Comparison of ENCODE assay signal across 9 mouse cellular contexts in the genomic region with DNA sequence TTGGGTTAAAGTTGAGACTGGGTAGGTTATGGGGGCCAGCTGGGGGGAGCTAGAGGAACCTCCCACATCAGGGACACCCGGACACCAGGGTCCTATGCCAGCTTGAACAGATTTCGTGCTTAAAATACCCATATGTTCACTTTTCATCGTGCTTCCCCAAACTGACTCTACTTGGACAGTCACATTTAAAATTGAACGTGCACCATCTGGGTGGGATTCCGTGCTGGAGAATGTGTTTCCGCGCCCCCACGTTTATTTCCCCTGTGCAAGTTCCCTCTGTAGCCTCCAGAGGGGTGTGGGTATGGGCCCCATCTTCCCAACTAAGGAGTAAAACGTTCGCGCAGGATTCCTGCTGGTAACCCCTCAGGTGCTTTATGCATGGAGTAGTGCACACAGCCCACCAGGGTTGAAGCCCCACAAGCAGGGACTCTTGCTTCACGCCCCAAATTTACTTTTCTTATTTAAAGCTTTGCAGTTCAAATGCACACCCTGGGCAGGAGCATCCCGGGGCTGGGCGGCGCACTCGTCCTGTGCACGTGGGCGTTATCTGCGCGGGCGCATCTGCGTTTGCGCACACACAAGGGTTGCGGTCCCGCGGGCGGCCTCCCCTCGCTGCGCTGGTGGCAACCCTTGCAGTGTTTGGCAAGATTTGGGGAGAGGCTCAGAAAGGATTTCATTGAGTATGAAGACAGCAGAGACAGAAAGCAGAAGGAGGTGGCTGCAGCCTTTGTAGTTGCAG. TPM values are rescaled to one million over a fixed set of nuclear protein-coding genes. Genes with fewer than 3 reads are reported as not detected.
DNase-seq lines count a peak whose midpoint lies in the region; ATAC-seq and TF ChIP-seq lines count a peak whose summit lies in the region.
"Had no signal": no experiment of that assay in that cellular context is flagged by ENCODE, and none has a peak within 500 bp of the region (broad histone marks: within the 10 kb centered on the region; RNA-seq: fewer than 3 reads in every experiment).

No protein-coding gene starts in this region.

- WGBS in liver, embryonic 11.5 days, result 7% methylated on average over 29 of the region's 29 CpGs
- WGBS in liver, embryonic 12.5 days (ENCODE audit: insufficient replicate concordance), result 2% methylated on average over 29 of the region's 29 CpGs
- 2% methylated on average over 29 of the region's 29 CpGs for WGBS in forebrain, embryonic 14.5 days
- WGBS in cerebellum, adult 2 months, result under 1% methylated on average over 29 of the region's 29 CpGs

- no peaks in the 10 kb centered on the region for H3K9me3 ChIP-seq in liver, embryonic 11.5 days (ENCODE audit: control insufficient read depth, low read length)
- no peaks in the 10 kb centered on the region for H3K9me3 ChIP-seq in liver, embryonic 12.5 days (replicated peaks)
- no peaks in the 10 kb centered on the region for H3K9me3 ChIP-seq in forebrain, embryonic 14.5 days (replicated peaks; ENCODE audit: control insufficient read depth, low read length)
- H3K9me3 ChIP-seq: liver, embryonic 13.5 days had no signal

- H3K27ac ChIP-seq in liver, embryonic 11.5 days (ENCODE audit: low read depth, low read length), result no peak overlapping the region
- no peak overlapping the region for H3K27ac ChIP-seq in liver, embryonic 12.5 days
- no peak overlapping the region for H3K27ac ChIP-seq in forebrain, embryonic 14.5 days (ENCODE audit: low read depth, low read length)
- H3K27ac ChIP-seq in cerebellum, adult 2 months (ENCODE audit: insufficient read depth, low read length), result no peak overlapping the region
- H3K27ac ChIP-seq: liver, embryonic 13.5 days had no signal

- H3K36me3 ChIP-seq in liver, embryonic 11.5 days (ENCODE audit: control insufficient read depth, insufficient read depth, low read length), result no peaks in the 10 kb centered on the region
- H3K36me3 ChIP-seq in liver, embryonic 12.5 days, result no peaks in the 10 kb centered on the region
- no peaks in the 10 kb centered on the region for H3K36me3 ChIP-seq in forebrain, embryonic 14.5 days (ENCODE audit: control insufficient read depth, insufficient read depth, low read length)
- H3K36me3 ChIP-seq: liver, embryonic 13.5 days had no signal

- no peak overlapping the region for H3K4me3 ChIP-seq in liver, embryonic 11.5 days (ENCODE audit: low read depth, low read length)
- H3K4me3 ChIP-seq in liver, embryonic 12.5 days, result no peak overlapping the region
- H3K4me3 ChIP-seq in forebrain, embryonic 14.5 days (ENCODE audit: low read depth, low read length), result peak overlapping the region; percentile 15; the same call in 1 of the 2 replicates
- no peak overlapping the region for H3K4me3 ChIP-seq in cerebellum, adult 2 months (replicated peaks; ENCODE audit: insufficient read depth, low read depth, low read length)
- H3K4me3 ChIP-seq: liver, embryonic 13.5 days had no signal

- H3K9ac ChIP-seq in liver, embryonic 11.5 days (ENCODE audit: low read depth, low read length), result no peak overlapping the region
- H3K9ac ChIP-seq in liver, embryonic 12.5 days, result no peak overlapping the region
- H3K9ac ChIP-seq in forebrain, embryonic 14.5 days (ENCODE audit: low read length), result no peak overlapping the region
- H3K9ac ChIP-seq: liver, embryonic 13.5 days had no signal

- TF ChIP-seq POLR2A in cerebellum, adult 2 months (IDR thresholded peaks at IDR 0.05; ENCODE audit: borderline replicate concordance, insufficient read depth, low read length), result no peak

- DNase-seq in liver, embryonic 11.5 days (ENCODE audit: low spot score), result no peak
- DNase-seq in forebrain, embryonic 14.5 days (ENCODE audit: low spot score), result no peak
- peak; percentile 19 to 76 for DNase-seq in layer of hippocampus, postnatal 14 days (ENCODE audit: low spot score in 2 of 2)
- DNase-seq in right cerebral cortex, adult 2 months (ENCODE audit: low spot score in 2 of 2), result peak; percentile 21 to 24
- no peak for DNase-seq in cerebellum, adult 9-11 months
- no peak for DNase-seq in cerebellum, adult 11 months
- DNase-seq in cerebellum, adult 2 months, result no peak
- DNase-seq: liver, embryonic 13.5 days had no signal

- H3K27me3 ChIP-seq in liver, embryonic 11.5 days (replicated peaks; ENCODE audit: control insufficient read depth, insufficient read depth, low read length), result peaks cover 42% of the 10 kb centered on the region
- H3K27me3 ChIP-seq in liver, embryonic 12.5 days (replicated peaks), result peaks cover 48% of the 10 kb centered on the region
- H3K27me3 ChIP-seq in forebrain, embryonic 14.5 days (replicated peaks; ENCODE audit: control insufficient read depth, insufficient read depth, low read length), result peaks cover 31% of the 10 kb centered on the region
- H3K27me3 ChIP-seq in cerebellum, adult 2 months (ENCODE audit: control insufficient read depth, insufficient read depth, low read length), result no peaks in the 10 kb centered on the region; the same call in 1 of the 2 replicates

- peak overlapping the region; percentile 16 for H3K4me2 ChIP-seq in liver, embryonic 11.5 days
- no peak overlapping the region for H3K4me2 ChIP-seq in liver, embryonic 12.5 days
- peak overlapping the region; percentile 39 for H3K4me2 ChIP-seq in forebrain, embryonic 14.5 days (ENCODE audit: low read length)
- H3K4me2 ChIP-seq: liver, embryonic 13.5 days had no signal

- ATAC-seq in liver, embryonic 11.5 days (replicated peaks; ENCODE audit: low FRiP score), result no peak
- no peak for ATAC-seq in liver, embryonic 12.5 days
- no peak for ATAC-seq in forebrain, embryonic 14.5 days

- TF ChIP-seq CTCF in cerebellum, adult 2 months (IDR thresholded peaks at IDR 0.05; ENCODE audit: borderline replicate concordance, insufficient read depth, low read depth, low read length), result no peak

- no peaks in the 10 kb centered on the region for H3K4me1 ChIP-seq in liver, embryonic 11.5 days (replicated peaks; ENCODE audit: control insufficient read depth, insufficient read depth, low read length)
- H3K4me1 ChIP-seq in liver, embryonic 12.5 days, result no peaks in the 10 kb centered on the region
- peaks cover 4% of the 10 kb centered on the region; the same call in 1 of the 2 replicates for H3K4me1 ChIP-seq in forebrain, embryonic 14.5 days (ENCODE audit: control insufficient read depth, insufficient read depth, low read length)
- no peaks in the 10 kb centered on the region for H3K4me1 ChIP-seq in cerebellum, adult 2 months (ENCODE audit: control insufficient read depth, insufficient read depth, low read length)
- H3K4me1 ChIP-seq: liver, embryonic 13.5 days had no signal

RNA-seq across cellular contexts. Expression of a gene that starts 21.6 kb away (rescaled TPM):
- not detected in 2 replicates for polyA plus RNA-seq in liver, embryonic 11.5 days (2014; fragmentation: Nextera tagmentation; extraction: Ambion mirVana)
- polyA plus RNA-seq in liver, embryonic 12.5 days (2016; fragmentation: Nextera tagmentation; extraction: Ambion mirVana), result not detected in 2 replicates
- polyA plus RNA-seq in forebrain, embryonic 14.5 days (2014; fragmentation: Nextera tagmentation; extraction: Ambion mirVana), result not detected in 2 replicates
- not detected for total RNA-seq in layer of hippocampus, postnatal 14 days (2021)
- not detected in 2 replicates for polyA plus RNA-seq in cerebellum, adult 2 months (2012; rRNA removed)
- polyA plus RNA-seq: liver, embryonic 13.5 days had no signal

RNA-seq across cellular contexts. Expression of a gene that starts 34.8 kb away (rescaled TPM):
- not detected in 2 replicates for polyA plus RNA-seq in liver, embryonic 11.5 days (2014; fragmentation: Nextera tagmentation; extraction: Ambion mirVana)
- polyA plus RNA-seq in liver, embryonic 12.5 days (2016; fragmentation: Nextera tagmentation; extraction: Ambion mirVana), result not detected in 2 replicates
- not detected in 2 replicates for polyA plus RNA-seq in forebrain, embryonic 14.5 days (2014; fragmentation: Nextera tagmentation; extraction: Ambion mirVana)
- not detected for total RNA-seq in layer of hippocampus, postnatal 14 days (2021)
- not detected in 2 replicates for polyA plus RNA-seq in cerebellum, adult 2 months (2012; rRNA removed)
- polyA plus RNA-seq: liver, embryonic 13.5 days had no signal

RNA-seq across cellular contexts. Expression of a gene that starts 43.3 kb away (rescaled TPM):
- not detected in 2 replicates for polyA plus RNA-seq in liver, embryonic 11.5 days (2014; fragmentation: Nextera tagmentation; extraction: Ambion mirVana)
- polyA plus RNA-seq in liver, embryonic 12.5 days (2016; fragmentation: Nextera tagmentation; extraction: Ambion mirVana), result not detected in 2 replicates
- not detected in 2 replicates for polyA plus RNA-seq in forebrain, embryonic 14.5 days (2014; fragmentation: Nextera tagmentation; extraction: Ambion mirVana)
- total RNA-seq in layer of hippocampus, postnatal 14 days (2021), result not detected
- polyA plus RNA-seq in cerebellum, adult 2 months (2012; rRNA removed), result not detected in 2 replicates
- polyA plus RNA-seq: liver, embryonic 13.5 days had no signal

Comparison
In these comparisons a context has a peak if more than half of its experiments do, and no peak if none do; other contexts are left out.
1. DNase-seq: peak in layer of hippocampus, postnatal 14 days (2 of 2) and right cerebral cortex, adult 2 months (2 of 2); none in liver, embryonic 11.5 days (single experiment), forebrain, embryonic 14.5 days (single experiment), cerebellum, adult 9-11 months (single experiment), cerebellum, adult 11 months (single experiment) and cerebellum, adult 2 months (0 of 2).